Mouse (Mus musculus): ENCODE data around the gene Btaf1. TPM values are rescaled to one million over a fixed set of nuclear protein-coding genes. Genes with fewer than 3 reads are reported as not detected.

Btaf1 gene
- total RNA-seq (2021): 10 to 100 TPM; 24.9 to 25.5 TPM

- intact Hi-C loops (cut with DNase I): loop anchor here (2.0 kb wide), 1 partner anchor 339 kb away; no protein-coding TSS in a partner anchor
Observed at GRCm38 (mm10) chr19:36925671-36926552, at the start of gene Btaf1. Gene Btaf1, plus strand, starts transcription at chr19:36926079.

GRCm38 (mm10) chr19:36877329-36877728, 48.5 kb upstream of the Btaf1 start:
- intact Hi-C loops (cut with DNase I): no loop called here
- no peak for DNase-seq (ENCODE audit: low spot score in 2 of 2)

More at GRCm38 (mm10) chr19:36925671-36926552, at the start of gene Btaf1:
- peak; percentile 82 to 85 for DNase-seq (ENCODE audit: low spot score in 2 of 2)

- intact Hi-C loops (cut with DNase I): no loop called here
Observed at GRCm38 (mm10) chr19:36878743-36879495, 47.0 kb upstream of the Btaf1 start.

GRCm38 (mm10) chr19:36883119-36883518, 42.8 kb upstream of the Btaf1 start:
- intact Hi-C loops (cut with DNase I): loop anchor here (5.0 kb wide), 1 partner anchor 36 kb away; no protein-coding TSS in a partner anchor
- no peak for DNase-seq (ENCODE audit: low spot score in 2 of 2)

More at GRCm38 (mm10) chr19:36878743-36879495, 47.0 kb upstream of the Btaf1 start:
- DNase-seq (ENCODE audit: low spot score in 2 of 2): no peak

GRCm38 (mm10) chr19:36886316-36886715, 39.6 kb upstream of the Btaf1 start:
- no peak for DNase-seq (ENCODE audit: low spot score in 2 of 2)
- intact Hi-C loops (cut with DNase I): no loop called here

GRCm38 (mm10) chr19:36887706-36888105, 38.2 kb upstream of the Btaf1 start:
- intact Hi-C loops (cut with DNase I): no loop called here
- no peak for DNase-seq (ENCODE audit: low spot score in 2 of 2)

GRCm38 (mm10) chr19:36891746-36892145, 34.1 kb upstream of the Btaf1 start:
- DNase-seq (ENCODE audit: low spot score in 2 of 2): no peak
- intact Hi-C loops (cut with DNase I): no loop called here

- intact Hi-C loops (cut with DNase I): no loop called here
- DNase-seq (ENCODE audit: low spot score in 2 of 2): no peak
Observed at GRCm38 (mm10) chr19:36896791-36897569, 28.9 kb upstream of the Btaf1 start.

GRCm38 (mm10) chr19:36897778-36898177, 28.1 kb upstream of the Btaf1 start:
- intact Hi-C loops (cut with DNase I): no loop called here
- DNase-seq (ENCODE audit: low spot score in 2 of 2): peak in 1 of 2 experiments; percentile 19

GRCm38 (mm10) chr19:36903377-36903776, 22.5 kb upstream of the Btaf1 start:
- intact Hi-C loops (cut with DNase I): loop anchor here (10.0 kb wide), 1 partner anchor 429 kb away; no protein-coding TSS in a partner anchor
- no peak for DNase-seq (ENCODE audit: low spot score in 2 of 2)

GRCm38 (mm10) chr19:36904211-36905007, 21.5 kb upstream of the Btaf1 start:
- intact Hi-C loops (cut with DNase I): loop anchor here (10.0 kb wide), 1 partner anchor 430 kb away; no protein-coding TSS in a partner anchor
- DNase-seq (ENCODE audit: low spot score in 2 of 2): peak; percentile 39 to 45

- no peak for DNase-seq (ENCODE audit: low spot score in 2 of 2)
Observed at GRCm38 (mm10) chr19:36909150-36909549, 16.7 kb upstream of the Btaf1 start.

GRCm38 (mm10) chr19:36909676-36910292, 16.1 kb upstream of the Btaf1 start:
- peak in 1 of 2 experiments; percentile 39 for DNase-seq (ENCODE audit: low spot score in 2 of 2)
- intact Hi-C loops (cut with DNase I): loop anchor here (10.0 kb wide), 1 partner anchor 435 kb away; no protein-coding TSS in a partner anchor

More at GRCm38 (mm10) chr19:36909150-36909549, 16.7 kb upstream of the Btaf1 start:
- intact Hi-C loops (cut with DNase I): loop anchor here (10.0 kb wide), 1 partner anchor 434 kb away; no protein-coding TSS in a partner anchor

- intact Hi-C loops (cut with DNase I): no loop called here
- peak; percentile 65 to 80 for DNase-seq (ENCODE audit: low spot score in 2 of 2)
Observed at GRCm38 (mm10) chr19:36910424-36911045, 15.3 kb upstream of the Btaf1 start.

- intact Hi-C loops (cut with DNase I): no loop called here
- no peak for DNase-seq (ENCODE audit: low spot score in 2 of 2)
Observed at GRCm38 (mm10) chr19:36913064-36913463, 12.8 kb upstream of the Btaf1 start.

GRCm38 (mm10) chr19:36916206-36916605, 9.7 kb upstream of the Btaf1 start:
- DNase-seq (ENCODE audit: low spot score in 2 of 2): no peak
- intact Hi-C loops (cut with DNase I): loop anchor here (5.0 kb wide), 1 partner anchor 441 kb away; no protein-coding TSS in a partner anchor

- no peak for DNase-seq (ENCODE audit: low spot score in 2 of 2)
- intact Hi-C loops (cut with DNase I): loop anchor here (5.0 kb wide), 1 partner anchor 440 kb away; no protein-coding TSS in a partner anchor
Observed at GRCm38 (mm10) chr19:36916876-36917389, 8.9 kb upstream of the Btaf1 start.

All from left cerebral cortex, postnatal 25 days (tissue).